Mouse (Mus musculus): ENCODE measurements at regions not wholly inside any gene's neighbourhood (a gene's known extent, or its start where the extent isn't known, plus 50 kb on each side); places are given as distances from the start of the nearest gene placed in this dataset.

DNA sequence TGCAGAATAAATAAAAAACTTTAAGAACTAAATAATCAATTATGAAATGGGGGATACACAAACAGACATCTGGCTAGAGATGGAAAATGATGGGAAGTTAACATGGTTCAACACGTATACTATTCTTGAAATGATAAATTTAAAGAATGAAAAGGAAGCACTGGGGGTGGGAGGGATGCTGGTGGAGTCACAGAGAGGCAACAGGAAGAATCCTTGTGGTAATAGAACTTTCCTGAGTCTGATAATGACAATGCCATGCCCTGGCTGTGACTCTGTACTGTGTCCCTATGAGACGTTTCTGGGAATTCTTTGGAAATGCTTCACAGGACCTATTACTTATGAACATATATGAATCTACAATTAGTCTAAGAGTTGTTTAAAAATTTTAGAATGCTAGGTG, 64.8 kb upstream of the Sstr4 start:
- no peak overlapping the region for H3K4me2 ChIP-seq (replicated peaks; ENCODE audit: low read depth, low read length, severe bottlenecking)
- no peaks in the 10 kb centered on the region for H3K27me3 ChIP-seq (ENCODE audit: control insufficient read depth, insufficient read depth, low read length)
- no peak overlapping the region for H3K27ac ChIP-seq (replicated peaks; ENCODE audit: low read depth, low read length)
- no peaks in the 10 kb centered on the region for H3K36me3 ChIP-seq (ENCODE audit: control insufficient read depth, insufficient read depth, low read length)
- DNase-seq (ENCODE audit: low spot score) (no peak), ATAC-seq (ENCODE audit: low FRiP score, low read depth) (no peak)
- WGBS = 78% methylated on average over 2 of the region's 2 CpGs
- H3K9ac ChIP-seq (ENCODE audit: low read depth, low read length, severe bottlenecking) = no peak overlapping the region
- no peak for TF ChIP-seq POLR2A (IDR thresholded peaks at IDR 0.05; ENCODE audit: borderline replicate concordance, extremely low read depth, insufficient read depth, insufficient read length)
- peaks cover 15% of the 10 kb centered on the region for H3K4me1 ChIP-seq (ENCODE audit: control insufficient read depth, insufficient read depth, low read length)
- no peak overlapping the region for H3K4me3 ChIP-seq (replicated peaks; ENCODE audit: low read length)
- no peaks in the 10 kb centered on the region for H3K9me3 ChIP-seq (ENCODE audit: control insufficient read depth, low read length)

DNA sequence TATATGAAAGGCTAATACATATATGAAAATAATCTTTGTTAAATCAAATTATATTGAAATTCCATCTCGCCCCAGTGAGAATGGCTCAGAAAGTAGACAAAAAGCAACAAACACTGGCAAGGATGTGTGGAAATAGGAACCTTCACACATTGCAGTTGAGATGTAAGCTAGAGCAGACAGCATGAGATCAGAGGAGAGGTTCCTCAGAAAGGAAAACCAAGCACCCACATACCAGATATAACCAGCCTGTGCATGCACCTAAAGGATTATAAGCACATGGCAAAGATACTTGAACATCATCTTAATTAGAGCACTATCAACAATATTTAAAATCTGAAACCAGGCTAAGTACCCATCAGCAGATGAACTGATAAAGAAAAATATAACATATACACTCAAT, 60.6 kb upstream of the Sstr4 start:
- Histone ChIP-seq H3K27ac (replicated peaks; ENCODE audit: low read depth, low read length) (no peak overlapping the region), H3K27me3 (ENCODE audit: control insufficient read depth, insufficient read depth, low read length) (no peaks in the 10 kb centered on the region), H3K9me3 (ENCODE audit: control insufficient read depth, low read length) (no peaks in the 10 kb centered on the region), H3K4me2 (replicated peaks; ENCODE audit: low read depth, low read length, severe bottlenecking) (no peak overlapping the region), H3K4me3 (replicated peaks; ENCODE audit: low read length) (no peak overlapping the region), H3K4me1 (ENCODE audit: control insufficient read depth, insufficient read depth, low read length) (no peaks in the 10 kb centered on the region), H3K36me3 (ENCODE audit: control insufficient read depth, insufficient read depth, low read length) (no peaks in the 10 kb centered on the region), H3K9ac (ENCODE audit: low read depth, low read length, severe bottlenecking) (no peak overlapping the region)
- 89% methylated on average over 1 of the region's 1 CpGs for WGBS
- TF ChIP-seq POLR2A (IDR thresholded peaks at IDR 0.05; ENCODE audit: borderline replicate concordance, extremely low read depth, insufficient read depth, insufficient read length) = no peak
- ATAC-seq (ENCODE audit: low FRiP score, low read depth) (no peak), DNase-seq (ENCODE audit: low spot score) (no peak)

DNA sequence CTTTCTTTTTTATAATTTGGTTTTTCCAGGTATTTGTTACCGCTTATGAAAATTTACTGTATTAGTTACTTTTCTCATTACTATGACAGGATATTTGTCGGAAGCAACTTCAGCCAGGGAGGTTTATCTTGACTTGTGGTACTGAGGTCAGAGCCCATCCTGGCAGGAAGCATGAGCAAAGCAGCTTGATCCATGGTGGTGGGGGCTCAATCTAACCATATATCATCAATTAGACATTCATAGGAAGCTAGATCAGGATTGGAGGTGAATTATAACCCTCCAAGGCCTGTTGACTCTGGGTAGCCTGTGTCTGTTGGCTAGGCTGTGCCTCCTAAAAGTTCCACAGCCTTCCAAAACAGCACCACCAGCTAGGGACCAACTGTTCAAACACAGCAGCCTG, 58.5 kb upstream of the Sstr4 start:
- 89% methylated on average over 2 of the region's 2 CpGs for WGBS
- DNase-seq (ENCODE audit: low spot score) (no peak), ATAC-seq (ENCODE audit: low FRiP score, low read depth) (no peak)
- Histone ChIP-seq H3K27me3 (ENCODE audit: control insufficient read depth, insufficient read depth, low read length) (no peaks in the 10 kb centered on the region), H3K27ac (replicated peaks; ENCODE audit: low read depth, low read length) (no peak overlapping the region), H3K4me2 (replicated peaks; ENCODE audit: low read depth, low read length, severe bottlenecking) (no peak overlapping the region), H3K9ac (ENCODE audit: low read depth, low read length, severe bottlenecking) (no peak overlapping the region), H3K4me1 (ENCODE audit: control insufficient read depth, insufficient read depth, low read length) (no peaks in the 10 kb centered on the region), H3K9me3 (ENCODE audit: control insufficient read depth, low read length) (no peaks in the 10 kb centered on the region), H3K4me3 (replicated peaks; ENCODE audit: low read length) (no peak overlapping the region), H3K36me3 (ENCODE audit: control insufficient read depth, insufficient read depth, low read length) (no peaks in the 10 kb centered on the region)
- TF ChIP-seq POLR2A (IDR thresholded peaks at IDR 0.05; ENCODE audit: borderline replicate concordance, extremely low read depth, insufficient read depth, insufficient read length) = no peak

DNA sequence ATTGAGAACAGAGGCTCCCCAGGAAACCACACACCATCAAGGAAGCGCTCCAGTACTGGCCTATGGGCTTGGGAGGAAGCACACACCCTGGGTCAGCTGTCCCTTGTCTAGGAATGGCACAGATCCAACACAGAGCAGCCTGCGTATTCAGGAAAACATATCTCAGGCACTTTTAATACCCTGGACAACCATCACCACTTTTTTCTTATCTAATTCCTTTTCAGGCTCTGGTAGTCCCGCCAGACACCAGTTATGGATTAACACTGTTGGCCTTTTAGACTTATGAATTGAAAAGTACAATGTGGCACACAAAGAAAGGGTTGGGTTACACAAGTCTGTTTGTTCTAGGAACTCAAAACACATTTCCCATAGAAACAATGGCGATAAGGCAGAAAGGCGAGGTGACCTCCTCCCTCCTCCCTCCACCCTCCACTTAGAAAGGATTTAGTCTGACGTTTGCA, 56.8 kb upstream of the Sstr4 start:
- Histone ChIP-seq H3K36me3 (ENCODE audit: control insufficient read depth, insufficient read depth, low read length) (no peaks in the 10 kb centered on the region), H3K9ac (ENCODE audit: low read depth, low read length, severe bottlenecking) (no peak overlapping the region), H3K4me3 (replicated peaks; ENCODE audit: low read length) (no peak overlapping the region), H3K4me1 (ENCODE audit: control insufficient read depth, insufficient read depth, low read length) (no peaks in the 10 kb centered on the region), H3K9me3 (ENCODE audit: control insufficient read depth, low read length) (no peaks in the 10 kb centered on the region), H3K4me2 (replicated peaks; ENCODE audit: low read depth, low read length, severe bottlenecking) (no peak overlapping the region), H3K27ac (replicated peaks; ENCODE audit: low read depth, low read length) (no peak overlapping the region), H3K27me3 (ENCODE audit: control insufficient read depth, insufficient read depth, low read length) (no peaks in the 10 kb centered on the region)
- ATAC-seq (ENCODE audit: low FRiP score, low read depth) (no peak), DNase-seq (ENCODE audit: low spot score) (no peak)
- 58% methylated on average over 6 of the region's 6 CpGs for WGBS
- no peak for TF ChIP-seq POLR2A (IDR thresholded peaks at IDR 0.05; ENCODE audit: borderline replicate concordance, extremely low read depth, insufficient read depth, insufficient read length)

DNA sequence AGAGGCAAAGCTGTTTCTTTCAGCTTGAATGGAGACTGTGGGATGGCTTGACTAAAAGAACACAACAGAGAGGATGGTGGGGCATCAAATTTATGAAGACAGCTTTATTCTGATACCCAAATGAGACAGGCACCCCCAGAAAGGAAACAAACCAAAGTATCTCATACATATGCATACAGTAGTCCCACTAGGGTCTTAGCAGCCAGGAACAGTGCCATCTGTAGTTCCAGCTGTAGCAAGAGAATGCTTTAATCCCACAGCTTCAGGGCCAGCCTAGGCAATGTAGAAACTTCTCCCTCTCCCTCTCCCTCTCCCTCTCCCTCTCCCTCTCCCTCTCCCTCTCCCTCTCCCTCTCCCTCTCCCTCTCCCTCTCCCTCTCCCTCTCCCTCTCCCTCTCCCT, 56.2 kb upstream of the Sstr4 start:
- Histone ChIP-seq H3K36me3 (ENCODE audit: control insufficient read depth, insufficient read depth, low read length) (no peaks in the 10 kb centered on the region), H3K9me3 (ENCODE audit: control insufficient read depth, low read length) (no peaks in the 10 kb centered on the region), H3K4me2 (replicated peaks; ENCODE audit: low read depth, low read length, severe bottlenecking) (no peak overlapping the region), H3K9ac (ENCODE audit: low read depth, low read length, severe bottlenecking) (no peak overlapping the region), H3K4me1 (ENCODE audit: control insufficient read depth, insufficient read depth, low read length) (no peaks in the 10 kb centered on the region), H3K27me3 (ENCODE audit: control insufficient read depth, insufficient read depth, low read length) (no peaks in the 10 kb centered on the region), H3K27ac (replicated peaks; ENCODE audit: low read depth, low read length) (no peak overlapping the region), H3K4me3 (replicated peaks; ENCODE audit: low read length) (no peak overlapping the region)
- TF ChIP-seq POLR2A (IDR thresholded peaks at IDR 0.05; ENCODE audit: borderline replicate concordance, extremely low read depth, insufficient read depth, insufficient read length) = no peak
- no peak for ATAC-seq (ENCODE audit: low FRiP score, low read depth)
- DNase-seq (ENCODE audit: low spot score) = no peak

DNA sequence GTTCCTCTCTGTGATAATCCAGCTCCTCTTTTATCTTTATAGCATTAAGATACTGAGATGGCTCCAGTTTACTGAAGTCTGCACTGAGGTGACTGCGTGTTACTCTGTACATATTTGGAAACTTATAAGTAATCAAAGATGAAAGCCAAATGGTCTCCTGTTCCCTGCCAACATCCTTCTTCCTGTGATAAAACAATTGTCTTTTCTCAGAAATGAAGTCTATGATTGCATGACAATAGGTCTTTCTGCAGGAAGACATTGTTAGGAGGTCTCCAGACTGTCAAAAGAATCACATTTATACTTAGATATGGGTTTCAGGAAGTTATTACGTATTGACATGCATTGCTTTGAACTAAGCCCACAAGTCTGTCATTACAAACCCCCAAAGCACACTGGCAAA, 51.0 kb upstream of the Sstr4 start:
- DNase-seq (ENCODE audit: low spot score) = no peak
- Histone ChIP-seq H3K27me3 (ENCODE audit: control insufficient read depth, insufficient read depth, low read length) (no peaks in the 10 kb centered on the region), H3K4me1 (ENCODE audit: control insufficient read depth, insufficient read depth, low read length) (peaks cover 9% of the 10 kb centered on the region; the same call in 1 of the 2 replicates), H3K9ac (ENCODE audit: low read depth, low read length, severe bottlenecking) (no peak overlapping the region), H3K9me3 (ENCODE audit: control insufficient read depth, low read length) (no peaks in the 10 kb centered on the region), H3K4me3 (replicated peaks; ENCODE audit: low read length) (no peak overlapping the region), H3K36me3 (ENCODE audit: control insufficient read depth, insufficient read depth, low read length) (no peaks in the 10 kb centered on the region), H3K27ac (replicated peaks; ENCODE audit: low read depth, low read length) (no peak overlapping the region), H3K4me2 (replicated peaks; ENCODE audit: low read depth, low read length, severe bottlenecking) (no peak overlapping the region)
- no peak for TF ChIP-seq POLR2A (IDR thresholded peaks at IDR 0.05; ENCODE audit: borderline replicate concordance, extremely low read depth, insufficient read depth, insufficient read length)
- 83% methylated on average over 2 of the region's 2 CpGs for WGBS
- ATAC-seq (ENCODE audit: low FRiP score, low read depth) = no peak

Measured in limb, embryonic 14.5 days (tissue).